Mouse (Mus musculus): ENCODE results near the gene Cyp19a1. TPM values are rescaled to one million over a fixed set of nuclear protein-coding genes. Genes with fewer than 3 reads are reported as not detected.
A peak's percentile ranks its signal among the peaks of the same experiment; 100 is the strongest.

Cyp19a1 gene
- polyA plus RNA-seq, 1 experiment from 2014 or later, result not detected

- no peak overlapping the region for H3K27ac ChIP-seq (replicated peaks; ENCODE audit: low read depth, low read length)
- no peak overlapping the region for H3K4me2 ChIP-seq (ENCODE audit: low read depth, low read length)
- no peaks in the 10 kb centered on the region for H3K4me1 ChIP-seq (ENCODE audit: control insufficient read depth, insufficient read depth, low read length)
- ATAC-seq (replicated peaks; ENCODE audit: insufficient number of reproducible peaks, low FRiP score, low TSS enrichment, low read depth) (no peak), DNase-seq (ENCODE audit: low spot score) (no peak)
- H3K27me3 ChIP-seq (ENCODE audit: control insufficient read depth, insufficient read depth, low read length), result no peaks in the 10 kb centered on the region
- H3K4me3 ChIP-seq (ENCODE audit: low read depth, low read length), result no peak overlapping the region
- no peaks in the 10 kb centered on the region for H3K9me3 ChIP-seq (replicated peaks; ENCODE audit: control insufficient read depth, low read length)
- no peaks in the 10 kb centered on the region for H3K36me3 ChIP-seq (replicated peaks; ENCODE audit: control insufficient read depth, insufficient read depth, low read depth, low read length)
- 84% methylated on average over 10 of the region's 10 CpGs for WGBS
- H3K9ac ChIP-seq (replicated peaks; ENCODE audit: low read length), result no peak overlapping the region
Observed at GRCm38 (mm10) chr9:54168425-54168824, 99.5 kb downstream of the Cyp19a1 start.

DNA sequence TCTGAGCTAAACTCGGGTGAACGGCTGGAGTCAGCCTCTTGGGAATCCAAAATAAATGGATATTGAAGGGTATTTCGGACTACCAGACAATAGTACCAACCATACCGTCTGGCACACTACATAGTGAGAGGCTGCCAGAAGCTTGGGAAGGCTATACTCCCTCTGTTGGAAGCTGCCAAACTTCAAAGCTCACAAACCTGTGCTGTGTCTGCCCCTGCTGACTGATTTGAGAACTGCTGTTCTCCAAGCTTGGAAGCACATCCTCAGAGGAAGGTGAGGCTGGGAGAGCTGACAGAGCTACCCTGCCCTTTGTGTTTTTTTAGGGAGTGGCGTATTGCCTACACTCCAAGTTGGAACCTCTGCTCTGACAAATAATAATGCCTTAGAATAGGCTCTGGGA lies 104.8 kb downstream of the Cyp19a1 start:
- WGBS, result 76% methylated on average over 5 of the region's 5 CpGs
- H3K9ac ChIP-seq (replicated peaks; ENCODE audit: low read length), result no peak overlapping the region
- no peak for ATAC-seq (replicated peaks; ENCODE audit: insufficient number of reproducible peaks, low FRiP score, low TSS enrichment, low read depth)
- no peaks in the 10 kb centered on the region for H3K4me1 ChIP-seq (ENCODE audit: control insufficient read depth, insufficient read depth, low read length)
- peak; percentile 47 for DNase-seq (ENCODE audit: low spot score)
- H3K9me3 ChIP-seq (replicated peaks; ENCODE audit: control insufficient read depth, low read length), result no peaks in the 10 kb centered on the region
- H3K27ac ChIP-seq (replicated peaks; ENCODE audit: low read depth, low read length), result no peak overlapping the region
- no peak overlapping the region for H3K4me3 ChIP-seq (ENCODE audit: low read depth, low read length)
- H3K27me3 ChIP-seq (ENCODE audit: control insufficient read depth, insufficient read depth, low read length), result no peaks in the 10 kb centered on the region
- no peak overlapping the region for H3K4me2 ChIP-seq (ENCODE audit: low read depth, low read length)
- H3K36me3 ChIP-seq (replicated peaks; ENCODE audit: control insufficient read depth, insufficient read depth, low read depth, low read length), result no peaks in the 10 kb centered on the region

DNA sequence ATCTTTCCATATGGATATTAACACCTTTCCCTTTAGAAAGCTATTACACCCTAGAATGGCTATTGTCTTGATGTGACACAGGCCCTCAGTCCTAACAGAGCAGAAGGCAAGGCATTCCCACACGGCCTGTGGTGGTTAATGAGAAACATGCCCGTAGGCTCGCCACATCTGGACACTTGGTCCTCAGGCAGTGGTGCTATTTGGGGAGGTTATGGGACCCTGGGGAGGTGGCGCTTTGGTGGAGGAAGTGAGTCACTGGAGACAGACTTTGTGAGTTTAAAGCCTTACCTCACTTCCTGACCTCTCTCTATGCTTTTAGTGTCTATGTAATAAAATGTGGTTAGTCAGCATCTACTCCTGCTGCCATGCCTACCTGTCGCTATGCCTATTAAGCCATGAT lies 114.2 kb downstream of the Cyp19a1 start:
- Histone ChIP-seq H3K9ac (replicated peaks; ENCODE audit: low read length) (no peak overlapping the region), H3K27ac (replicated peaks; ENCODE audit: low read depth, low read length) (no peak overlapping the region), H3K4me1 (ENCODE audit: control insufficient read depth, insufficient read depth, low read length) (no peaks in the 10 kb centered on the region), H3K9me3 (replicated peaks; ENCODE audit: control insufficient read depth, low read length) (no peaks in the 10 kb centered on the region), H3K4me3 (ENCODE audit: low read depth, low read length) (no peak overlapping the region), H3K36me3 (replicated peaks; ENCODE audit: control insufficient read depth, insufficient read depth, low read depth, low read length) (no peaks in the 10 kb centered on the region), H3K27me3 (ENCODE audit: control insufficient read depth, insufficient read depth, low read length) (no peaks in the 10 kb centered on the region), H3K4me2 (ENCODE audit: low read depth, low read length) (no peak overlapping the region)
- no peak for ATAC-seq (replicated peaks; ENCODE audit: insufficient number of reproducible peaks, low FRiP score, low TSS enrichment, low read depth)
- 53% methylated on average over 5 of the region's 5 CpGs for WGBS
- peak; percentile 33 for DNase-seq (ENCODE audit: low spot score)

GRCm38 (mm10) chr9:54139191-54139590 lies 128.7 kb downstream of the Cyp19a1 start:
- H3K4me2 ChIP-seq (ENCODE audit: low read depth, low read length), result no peak overlapping the region
- H3K4me1 ChIP-seq (ENCODE audit: control insufficient read depth, insufficient read depth, low read length), result no peaks in the 10 kb centered on the region
- no peak overlapping the region for H3K9ac ChIP-seq (replicated peaks; ENCODE audit: low read length)
- ATAC-seq (replicated peaks; ENCODE audit: insufficient number of reproducible peaks, low FRiP score, low TSS enrichment, low read depth) (no peak), DNase-seq (ENCODE audit: low spot score) (no peak)
- no peaks in the 10 kb centered on the region for H3K27me3 ChIP-seq (ENCODE audit: control insufficient read depth, insufficient read depth, low read length)
- H3K4me3 ChIP-seq (ENCODE audit: low read depth, low read length), result no peak overlapping the region
- H3K27ac ChIP-seq (replicated peaks; ENCODE audit: low read depth, low read length), result no peak overlapping the region
- 75% methylated on average over 1 of the region's 1 CpGs for WGBS
- H3K36me3 ChIP-seq (replicated peaks; ENCODE audit: control insufficient read depth, insufficient read depth, low read depth, low read length), result no peaks in the 10 kb centered on the region
- no peaks in the 10 kb centered on the region for H3K9me3 ChIP-seq (replicated peaks; ENCODE audit: control insufficient read depth, low read length)

Other genes starting within 250 kb of the Cyp19a1 start
- 0.04 TPM in 1 of 2 replicates, not detected in the other for gene Tnfaip8l3, start 199.7 kb downstream of the Cyp19a1 start, polyA plus RNA-seq (2014; fragmentation: Nextera tagmentation; extraction: Ambion mirVana)
- 0.17 and 0.25 TPM in 2 replicates for gene Gldn, start 18.4 kb upstream of the Cyp19a1 start, polyA plus RNA-seq (2014; fragmentation: Nextera tagmentation; extraction: Ambion mirVana)
- gene Dmxl2, start 233.5 kb upstream of the Cyp19a1 start, polyA plus RNA-seq (2014; fragmentation: Nextera tagmentation; extraction: Ambion mirVana), result 8.3 and 8.8 TPM in 2 replicates